In genomic region chr14:37765729-37766128, GRCm38 (mm10) we compare ENCODE assay signal across 16 mouse cellular contexts.
"Had no signal": no experiment of that assay in that cellular context is flagged by ENCODE, and none has a peak within 500 bp of the region (broad histone marks: within the 10 kb centered on the region; RNA-seq: fewer than 3 reads in every experiment).

No protein-coding gene starts in this region.

- H3K9me3 ChIP-seq: neural tube, embryonic 13.5 days; neural tube, embryonic 15.5 days; stomach, embryonic 15.5 days had no signal

- H3K36me3 ChIP-seq: neural tube, embryonic 13.5 days; neural tube, embryonic 15.5 days; stomach, embryonic 15.5 days had no signal

- DNase-seq: retina, postnatal 1 day; right cerebral cortex, adult 18-20 months; right cerebral cortex, postnatal 14 days; right cerebral cortex, postnatal 25 days; right cerebral cortex, postnatal 4 days; spleen, adult 18-20 months; thymus, adult 18-20 months; thymus, adult 2 months; thymus, postnatal 14 days; thymus, postnatal 25 days; thymus, postnatal 36 days; thymus, postnatal 4 days had no signal

- H3K4me3 ChIP-seq: neural tube, embryonic 13.5 days; neural tube, embryonic 15.5 days; stomach, embryonic 15.5 days had no signal

- H3K27me3 ChIP-seq: neural tube, embryonic 13.5 days; neural tube, embryonic 15.5 days; stomach, embryonic 15.5 days had no signal

- H3K4me2 ChIP-seq: neural tube, embryonic 13.5 days; neural tube, embryonic 15.5 days; stomach, embryonic 15.5 days had no signal

- H3K27ac ChIP-seq: neural tube, embryonic 13.5 days; neural tube, embryonic 15.5 days; stomach, embryonic 15.5 days; stomach, postnatal 0 days had no signal

- H3K4me1 ChIP-seq: neural tube, embryonic 13.5 days; neural tube, embryonic 15.5 days; stomach, embryonic 15.5 days had no signal

- H3K9ac ChIP-seq: neural tube, embryonic 13.5 days; neural tube, embryonic 15.5 days; stomach, embryonic 15.5 days had no signal
